Mouse (Mus musculus): ENCODE data around the gene Cnot8.
"Not testable (repeated sequence)": the region's sequence is repeated elsewhere in the genome, so short reads cannot be mapped to it uniquely, and the experiment has no call there.

Cnot8 gene

DNA sequence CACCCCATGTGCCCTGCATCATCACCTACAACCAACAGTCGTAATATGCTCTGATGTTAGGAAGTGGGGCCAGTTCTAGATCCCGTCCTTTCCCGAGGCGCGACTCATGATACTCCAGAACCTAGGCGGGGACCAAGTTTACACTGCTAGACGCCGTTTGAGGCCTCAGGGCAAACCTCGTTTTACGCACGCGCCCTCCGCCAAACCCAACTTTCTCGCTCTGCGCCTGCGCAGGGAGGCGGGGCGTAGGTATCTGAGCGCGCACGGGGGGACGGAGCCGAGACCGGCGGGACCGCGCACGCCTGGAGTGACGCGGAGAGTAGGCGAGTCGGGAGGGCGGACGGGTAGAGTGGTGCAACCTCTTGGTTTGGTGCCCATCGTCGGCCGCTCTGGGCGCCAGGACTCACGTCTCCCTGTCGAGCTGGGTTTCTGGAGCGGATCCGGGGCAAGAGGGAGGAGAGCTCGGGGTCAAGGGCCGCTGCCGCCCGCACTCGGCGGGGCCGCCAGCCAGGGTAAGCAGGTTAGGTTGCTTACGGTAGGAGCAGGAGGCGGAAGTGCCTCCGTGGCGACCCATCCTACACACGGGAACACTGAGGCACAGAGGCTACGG lies at the start of gene Cnot8:
Gene Cnot8, plus strand, starts transcription at position 457 of the 610 bp plus-strand sequence.
- peak; percentile 99 for DNase-seq

DNA sequence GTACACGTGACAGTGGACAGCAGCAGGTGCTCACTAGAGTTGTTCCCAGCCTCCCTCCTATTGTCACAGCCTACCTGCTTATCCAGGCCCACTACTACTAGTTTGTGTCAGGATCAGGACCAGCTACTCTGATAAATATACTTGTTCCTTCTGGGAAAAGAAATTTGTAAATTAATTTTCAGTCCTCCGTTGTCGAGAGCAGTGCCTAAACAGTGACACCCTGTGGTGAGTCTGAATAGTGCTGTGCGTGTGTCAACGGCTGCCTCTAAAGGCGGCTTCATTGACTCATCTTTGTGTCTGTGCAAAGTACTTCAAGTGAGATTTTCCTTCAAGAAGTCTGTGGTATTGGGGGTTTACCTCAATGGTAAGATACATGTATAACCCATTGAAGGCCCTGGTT lies 46.5 kb upstream of the Cnot8 start:
- DNase-seq = peak; percentile 67

DNA sequence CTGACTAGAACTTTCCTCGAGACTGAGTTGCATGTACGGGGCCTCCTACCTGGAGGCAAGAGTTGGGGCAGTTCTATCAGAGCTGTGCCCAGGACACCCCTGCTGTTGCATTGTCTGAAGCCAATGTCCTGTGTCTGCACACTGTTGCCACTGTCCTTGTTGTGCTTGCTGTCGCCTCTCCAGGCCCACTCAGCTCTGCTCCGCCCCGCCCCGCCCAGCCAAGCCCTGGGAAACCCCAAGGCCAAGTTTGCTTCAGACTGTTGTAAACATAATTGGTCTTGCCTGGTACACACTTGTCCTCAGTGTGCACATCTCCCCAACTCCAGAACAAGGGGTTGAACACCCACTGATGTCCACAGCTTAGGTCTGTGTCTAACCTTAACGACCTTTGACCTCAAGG lies 44.2 kb upstream of the Cnot8 start:
- not testable (repeated sequence) for DNase-seq

DNA sequence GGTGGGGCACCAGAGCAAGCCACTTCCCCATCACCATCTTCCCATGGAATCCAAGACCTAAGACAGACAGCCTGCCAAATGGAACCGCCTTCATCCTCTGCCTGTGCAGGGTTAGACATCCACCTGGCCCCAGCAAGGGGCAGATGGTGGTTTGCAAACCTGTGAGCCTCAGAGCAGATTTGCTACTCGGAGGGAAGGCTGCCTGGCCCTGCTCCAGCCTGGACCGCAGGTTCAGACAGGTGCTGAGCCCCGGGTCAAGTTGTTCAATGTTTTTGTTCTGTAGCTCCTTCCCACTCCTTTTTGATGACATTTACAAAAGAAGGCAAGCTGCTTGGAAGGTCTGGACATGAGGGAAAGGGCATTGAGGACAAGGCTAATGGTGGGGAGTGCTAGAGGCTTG lies 42.7 kb upstream of the Cnot8 start:
- DNase-seq = not testable (repeated sequence)

DNA sequence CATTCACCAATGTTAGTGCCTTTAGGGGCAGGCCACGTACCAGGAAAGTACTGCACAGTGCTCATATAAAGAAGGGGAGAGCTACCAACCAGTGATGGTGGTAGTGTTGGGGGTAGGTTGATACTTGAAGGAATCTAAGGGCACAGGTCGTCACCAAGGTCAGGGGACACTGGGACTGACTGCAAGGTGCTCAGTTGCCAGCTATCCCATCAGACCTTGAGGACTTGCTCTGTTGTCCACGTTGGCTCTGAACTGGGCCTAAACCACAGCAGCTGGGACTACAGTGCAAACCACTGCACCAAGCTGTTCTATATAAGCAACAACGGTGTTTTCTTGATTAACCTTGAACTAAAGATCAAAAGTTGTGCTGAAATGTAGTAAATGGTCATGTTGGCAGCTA lies 41.4 kb upstream of the Cnot8 start:
- DNase-seq = no peak

DNA sequence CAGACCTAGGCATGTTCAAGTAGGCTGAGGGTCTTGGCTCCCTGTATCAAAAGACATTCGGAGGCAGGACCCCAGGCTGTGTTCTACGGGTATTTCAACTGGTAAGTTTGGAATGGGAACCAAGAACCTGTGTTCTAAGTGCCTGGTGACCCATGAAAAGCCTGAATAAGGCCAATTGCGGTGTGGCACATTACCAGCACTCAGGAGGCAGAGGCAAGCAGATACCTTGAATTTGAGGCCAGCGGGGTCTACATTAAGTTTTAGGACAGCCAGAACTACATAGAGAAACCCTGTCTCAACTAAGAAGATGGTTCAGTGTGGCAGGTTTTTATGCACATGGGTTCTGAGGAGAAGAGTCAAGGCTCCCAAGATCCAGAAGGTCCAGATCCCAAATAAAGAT lies 38.9 kb upstream of the Cnot8 start:
- no peak for DNase-seq

DNA sequence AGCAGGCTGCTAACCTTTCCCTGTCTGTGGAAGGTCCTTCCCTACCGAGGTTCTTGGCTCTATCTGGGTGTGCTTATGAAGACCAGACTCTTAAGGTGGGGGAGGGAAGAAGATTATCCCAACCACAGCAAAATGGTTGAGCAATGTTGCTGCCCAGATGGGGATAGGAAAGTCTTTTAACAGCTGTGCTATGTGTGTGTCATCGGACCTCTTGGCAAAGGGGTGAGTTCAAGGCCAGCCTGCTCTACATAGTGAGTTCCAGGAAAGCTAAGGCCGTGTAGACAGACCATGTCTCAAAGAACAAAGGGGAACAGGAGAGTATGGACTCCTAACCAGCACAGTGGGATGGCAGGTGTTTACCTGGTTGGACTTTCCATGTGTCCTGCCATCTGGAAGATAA lies 31.0 kb upstream of the Cnot8 start:
- DNase-seq = no peak

DNA sequence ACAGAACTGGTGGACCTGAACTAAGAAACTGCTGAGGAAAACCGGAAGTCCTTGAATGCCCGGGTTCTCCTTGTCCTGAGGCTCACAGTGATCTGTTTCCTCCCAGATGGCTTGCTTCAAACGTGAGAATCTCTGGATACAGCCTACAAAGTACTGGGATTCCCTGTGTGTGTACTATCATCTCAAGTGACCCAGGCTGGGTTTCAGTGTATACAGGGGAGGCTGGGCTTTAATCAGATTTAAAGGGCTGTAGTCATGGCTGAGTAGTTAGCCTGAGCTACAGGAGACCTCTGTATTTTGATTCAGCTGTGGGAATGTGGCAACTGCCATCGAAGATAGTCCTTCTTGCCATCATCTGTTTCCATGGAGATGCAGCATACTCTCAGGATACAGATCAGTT lies 26.7 kb upstream of the Cnot8 start:
- no peak for DNase-seq

DNA sequence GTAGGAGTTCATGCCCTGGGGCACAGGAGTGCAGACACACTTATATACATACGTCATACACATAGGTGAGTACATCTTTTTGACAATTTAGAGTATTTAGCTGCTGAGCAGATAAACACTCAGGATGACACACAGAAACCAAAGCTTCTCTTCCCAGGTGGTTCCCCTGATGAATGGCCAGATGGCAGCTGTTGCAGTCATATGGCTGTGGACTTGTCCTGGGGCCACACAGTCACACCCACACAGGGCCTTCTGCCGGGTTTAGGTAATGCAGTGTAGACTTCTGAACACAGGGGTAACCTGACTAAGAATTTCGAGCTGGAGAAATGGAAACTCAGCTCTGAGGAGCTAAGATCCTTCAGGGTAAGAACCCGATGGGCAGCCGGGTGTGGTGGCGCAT lies 22.2 kb upstream of the Cnot8 start:
- no peak for DNase-seq

DNA sequence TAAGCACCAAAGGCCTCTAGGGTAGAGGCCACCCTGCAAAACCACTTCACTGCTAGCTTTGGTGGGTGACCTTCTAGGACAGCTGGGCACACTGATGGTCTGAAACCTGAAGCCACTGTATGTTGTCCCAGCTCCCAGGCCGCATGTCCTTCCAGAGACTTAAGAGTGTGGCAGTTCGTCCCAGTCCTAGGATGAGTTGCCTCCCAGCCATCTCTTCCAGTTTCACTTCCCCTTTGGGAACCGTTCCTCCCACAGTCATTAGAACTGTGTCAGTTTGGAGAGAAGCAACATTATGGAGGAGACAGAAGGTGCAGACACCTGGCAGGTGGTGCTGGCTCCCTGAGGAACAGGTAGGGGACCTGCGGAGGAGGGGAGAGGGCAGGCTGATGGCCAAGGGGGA lies 11.4 kb upstream of the Cnot8 start:
- DNase-seq = peak; percentile 6

DNA sequence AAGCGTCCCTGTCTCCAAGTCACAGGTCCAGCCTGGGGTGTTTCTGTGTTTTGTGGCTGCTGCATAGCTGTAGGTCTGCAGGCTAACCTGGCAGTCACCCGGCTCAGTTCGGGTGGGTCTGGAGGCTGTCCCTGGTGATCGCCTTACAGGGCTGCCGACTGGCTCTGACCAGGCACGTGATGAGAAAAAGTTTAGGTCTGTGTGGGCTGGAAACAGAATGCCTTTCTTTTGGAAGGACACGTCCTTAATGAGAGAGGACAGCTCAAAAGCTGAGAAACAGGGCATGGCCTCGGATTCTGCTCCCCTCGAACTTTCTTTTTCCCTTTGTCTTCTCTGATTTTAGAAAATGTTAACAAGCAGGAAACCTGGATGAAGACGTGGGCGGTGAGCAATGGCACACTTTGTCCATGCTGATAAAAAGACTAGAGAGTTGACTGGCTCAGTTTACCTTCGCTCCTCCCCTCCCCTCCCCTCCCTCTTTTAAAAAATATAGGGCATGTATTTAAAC lies 10.9 kb upstream of the Cnot8 start, which contains the start of gene Gm12248:
Gene Gm12248, minus strand, starts transcription at position 114 of the 508 bp plus-strand sequence.
- peak; percentile 53 for DNase-seq

DNA sequence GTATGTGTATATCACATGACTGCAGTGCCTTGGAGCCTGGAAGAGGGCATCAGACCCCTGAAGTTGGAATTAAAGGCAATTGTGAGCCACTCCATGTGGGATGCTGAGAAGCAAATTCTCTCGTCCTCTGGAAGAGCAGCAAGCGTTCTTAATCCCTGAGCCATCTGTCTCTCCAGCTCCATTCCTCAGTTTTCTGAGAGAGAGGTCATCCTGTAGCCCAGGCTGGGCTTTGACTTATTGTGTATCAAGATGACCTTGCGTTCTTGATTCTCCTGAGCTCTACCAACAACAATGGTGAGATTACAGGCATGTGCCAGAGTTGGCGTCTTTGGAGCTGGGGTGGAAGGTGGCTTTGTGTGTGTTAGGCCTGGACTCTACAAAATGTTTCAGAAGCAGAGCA lies 9.2 kb upstream of the Cnot8 start:
- no peak for DNase-seq

DNA sequence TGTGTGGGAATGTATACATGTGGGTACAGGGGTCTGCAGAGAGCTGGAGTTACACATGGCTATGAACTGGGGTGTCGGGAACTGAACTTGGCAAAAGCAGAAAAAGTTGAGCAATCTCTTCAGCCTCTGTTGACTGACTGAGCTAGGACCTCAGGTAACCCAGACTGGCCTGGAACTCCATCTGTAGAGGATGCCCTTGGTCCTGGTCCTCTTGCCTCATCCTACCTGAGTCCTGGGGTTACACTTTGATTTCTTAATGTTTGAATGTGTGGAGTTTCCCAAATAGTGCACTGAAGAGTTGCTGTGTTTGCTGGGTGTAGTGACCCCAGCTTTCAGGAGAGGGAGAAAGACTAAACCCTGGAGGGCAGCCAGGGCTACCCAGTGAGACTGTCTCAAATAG lies 8.4 kb upstream of the Cnot8 start:
- no peak for DNase-seq

DNA sequence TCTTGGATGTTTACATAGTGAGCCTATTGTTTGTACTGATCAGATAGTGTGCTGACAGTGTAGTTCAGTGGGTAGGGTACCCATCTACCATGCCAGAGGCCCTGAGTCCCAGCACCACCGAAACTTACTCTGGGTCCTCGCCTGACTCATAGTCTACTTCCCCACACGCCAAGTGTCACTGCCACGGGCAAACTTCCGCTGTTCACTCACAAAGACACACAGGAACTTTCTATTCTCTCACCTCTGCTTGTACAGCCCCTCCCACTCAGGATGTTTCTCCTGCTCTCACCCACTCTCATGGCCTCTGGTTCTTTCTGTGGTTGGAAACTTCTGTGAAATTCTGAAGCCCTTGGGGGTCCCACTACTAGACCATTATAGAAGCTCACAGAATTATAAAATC lies 7.8 kb upstream of the Cnot8 start:
- peak; percentile 10 for DNase-seq

DNA sequence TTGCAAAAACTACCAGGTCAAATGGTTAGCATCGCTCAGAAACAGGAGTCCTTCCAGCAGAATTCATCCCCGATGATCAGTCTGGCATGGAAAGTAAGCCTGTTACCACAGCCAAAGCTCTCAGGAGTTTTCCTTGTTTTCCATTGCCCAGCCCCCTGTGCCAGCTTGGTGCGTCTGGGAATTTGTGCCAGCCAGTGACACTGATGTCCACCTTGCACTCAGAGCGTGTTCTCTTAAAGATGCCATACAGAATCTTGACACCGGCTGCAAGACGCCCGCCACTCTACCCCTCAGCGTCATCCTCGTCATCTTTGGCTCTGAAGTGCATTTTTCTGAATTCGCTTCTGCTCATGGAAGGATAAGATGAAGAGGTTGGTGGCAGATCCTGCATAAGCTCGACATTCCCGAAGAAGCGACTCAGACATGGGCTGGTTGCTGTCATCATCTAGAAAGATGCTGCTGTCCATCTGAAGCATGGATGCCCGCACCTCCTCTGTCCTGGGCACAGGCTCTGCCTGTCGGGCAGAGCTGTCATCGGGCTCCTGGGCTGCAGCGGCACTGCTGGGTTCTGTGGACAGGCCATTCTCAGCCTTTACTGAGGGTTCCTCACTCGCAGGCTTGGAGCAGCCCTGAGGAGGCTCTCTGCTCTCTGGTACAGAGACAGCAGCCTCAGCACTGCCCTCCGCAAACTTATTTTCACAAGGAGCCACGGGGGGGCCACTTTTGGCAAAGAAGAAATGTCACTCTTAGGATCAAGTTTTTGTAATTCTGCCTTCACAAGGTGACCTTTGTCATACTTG lies 6.9 kb upstream of the Cnot8 start:
- peak; percentile 20 for DNase-seq

DNA sequence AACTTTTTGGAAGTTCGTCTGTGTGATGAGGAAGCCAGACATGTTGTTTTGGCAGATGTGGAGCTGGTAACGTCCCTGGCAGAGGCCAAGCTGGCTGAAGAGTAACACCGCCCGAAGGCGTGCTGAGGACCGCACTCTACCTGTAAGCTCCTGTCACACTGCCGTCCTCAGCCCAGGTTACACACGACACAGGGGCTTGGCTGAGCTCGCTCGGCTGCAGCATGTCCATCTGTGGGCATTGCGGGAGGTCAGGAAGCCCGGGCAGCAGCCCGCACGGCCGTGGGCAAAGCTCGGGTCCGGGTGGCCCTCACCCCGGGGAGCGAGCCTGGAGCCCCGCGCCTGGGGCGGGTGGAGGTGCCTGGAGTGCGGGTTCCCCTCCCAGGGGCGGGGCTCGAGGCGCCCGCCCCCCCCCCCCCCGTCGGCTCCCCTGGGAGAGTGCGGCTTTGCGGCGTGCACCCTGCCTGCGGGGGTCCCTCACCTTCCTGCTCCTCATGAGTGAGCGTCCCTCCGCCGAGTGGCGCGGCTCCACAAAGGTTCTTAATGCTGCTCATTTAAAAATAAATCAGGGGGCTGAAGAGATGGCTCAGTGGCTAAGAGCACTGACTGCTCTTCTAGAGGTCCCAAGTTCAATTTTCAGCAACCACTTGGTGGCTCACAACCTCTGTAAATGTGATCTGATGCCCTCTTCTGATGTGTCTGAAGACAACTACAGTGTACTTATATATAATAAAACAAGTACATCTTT lies 6.2 kb upstream of the Cnot8 start:
- peak; percentile 5 for DNase-seq

DNA sequence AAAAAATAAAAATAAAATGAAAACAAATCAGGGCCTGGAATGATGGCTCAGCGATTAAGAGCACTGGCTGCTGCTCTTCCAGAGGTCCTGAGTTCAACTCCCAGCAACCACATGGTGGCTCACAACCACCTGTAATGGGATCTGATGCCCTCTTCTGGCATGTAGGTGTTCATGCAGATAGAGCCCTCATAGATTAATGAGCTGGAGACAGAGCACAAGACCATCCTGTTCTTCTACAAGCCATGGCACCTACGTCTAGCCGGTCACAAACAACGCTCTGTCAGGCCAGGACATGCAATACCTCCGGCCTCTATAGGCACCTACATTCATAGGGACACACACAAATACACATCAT lies 5.6 kb upstream of the Cnot8 start:
- DNase-seq = not testable (repeated sequence)

DNA sequence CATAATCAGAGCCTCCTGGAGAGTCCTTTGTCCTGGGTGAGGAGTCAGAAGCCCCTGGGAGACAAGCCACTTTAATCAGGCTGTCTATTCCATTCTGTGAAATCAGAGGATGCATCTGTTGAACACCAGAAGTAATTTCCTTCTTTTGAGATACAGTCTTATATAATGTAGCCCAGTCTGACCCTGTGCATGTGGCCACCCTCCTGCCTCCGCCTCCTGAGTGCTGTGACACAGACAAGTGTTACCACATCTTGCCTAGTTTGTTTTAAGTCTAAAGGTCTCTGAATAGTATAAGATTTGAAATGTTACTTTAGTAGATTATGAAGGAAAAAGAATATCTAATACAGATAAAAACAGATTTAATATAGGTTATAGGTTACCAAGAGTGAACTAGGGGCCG lies 3.9 kb upstream of the Cnot8 start:
- DNase-seq = no peak

DNA sequence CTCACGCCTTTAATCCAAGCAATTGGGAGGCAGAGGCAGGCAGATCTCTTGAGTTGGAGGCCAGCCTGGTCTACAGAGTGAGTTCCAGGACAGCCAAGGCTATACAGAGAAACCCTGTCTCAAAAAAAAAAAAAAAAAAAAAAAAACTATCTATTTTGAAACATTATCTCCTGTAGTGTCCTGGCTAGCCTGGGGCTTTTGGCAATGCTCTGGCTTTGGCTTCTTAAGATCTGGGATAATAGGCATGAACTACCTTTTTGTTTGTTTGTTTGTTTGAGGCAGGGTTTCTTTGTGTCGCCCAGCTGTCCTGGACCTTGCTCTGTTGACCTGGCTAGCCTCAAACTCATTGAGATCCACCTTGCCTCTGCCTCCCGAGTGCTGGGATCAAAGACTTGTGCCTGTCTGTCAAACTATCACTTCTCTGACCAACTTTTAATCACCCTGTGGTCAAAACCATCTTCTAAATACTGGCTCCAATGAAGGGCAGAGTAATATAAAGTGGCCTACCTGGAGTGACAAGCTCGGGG lies 2.7 kb upstream of the Cnot8 start:
- no peak for DNase-seq

DNA sequence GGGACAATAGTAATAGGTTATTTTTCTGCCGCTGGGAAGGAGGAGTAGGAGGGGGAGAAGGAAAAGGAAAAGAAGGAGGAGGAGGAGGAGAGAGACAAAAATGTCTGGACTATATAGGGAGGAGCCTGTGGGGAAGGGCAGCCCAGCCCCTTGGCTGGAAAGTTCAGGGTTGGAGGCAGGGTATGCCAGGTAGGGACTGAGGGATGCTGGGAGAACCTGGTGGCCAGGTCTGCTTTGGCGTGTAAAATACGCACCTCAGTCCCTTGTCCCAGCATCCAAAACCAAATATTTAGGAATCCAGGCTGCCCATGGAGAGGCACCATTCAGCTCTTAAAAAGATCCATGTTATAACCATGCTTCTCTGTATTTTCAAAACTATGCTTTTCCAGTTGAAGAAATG lies 1.8 kb upstream of the Cnot8 start:
- no peak for DNase-seq

DNA sequence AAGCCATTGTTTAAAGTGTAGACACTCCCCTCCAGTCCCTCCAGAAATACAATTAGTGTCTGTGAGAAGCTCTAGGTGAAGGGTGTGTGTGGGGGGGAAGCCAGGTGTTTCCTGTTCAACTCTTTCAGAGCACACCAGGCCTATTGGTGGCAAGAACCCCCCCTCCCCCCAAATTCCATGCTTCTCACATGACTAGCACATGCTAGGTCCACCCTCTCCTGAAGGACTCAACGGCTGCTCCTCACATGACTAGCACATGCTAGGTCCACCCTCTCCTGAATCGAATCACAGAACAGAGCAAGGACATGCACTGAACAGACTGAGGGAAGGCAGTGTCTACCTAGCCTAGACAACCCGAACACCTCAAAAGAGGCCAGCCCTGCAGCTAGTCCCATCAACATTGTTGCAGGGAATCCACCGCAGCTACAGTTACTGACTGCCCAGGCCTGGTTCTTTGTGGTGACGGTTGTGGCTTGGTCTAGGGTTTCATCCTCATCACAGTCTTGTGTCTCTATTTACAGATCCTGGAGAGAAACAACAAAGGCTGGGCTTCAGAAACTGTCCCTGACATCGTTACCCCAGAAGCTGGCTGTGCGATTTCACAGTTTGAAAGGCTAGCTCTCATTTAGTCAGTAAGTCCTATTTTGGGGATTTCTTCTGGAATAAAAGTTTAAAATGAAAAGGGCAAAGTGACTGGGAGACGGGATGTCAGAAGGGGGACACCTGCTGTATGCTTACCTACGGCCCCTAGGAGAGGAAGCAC lies 1.2 kb upstream of the Cnot8 start:
- no peak for DNase-seq

DNA sequence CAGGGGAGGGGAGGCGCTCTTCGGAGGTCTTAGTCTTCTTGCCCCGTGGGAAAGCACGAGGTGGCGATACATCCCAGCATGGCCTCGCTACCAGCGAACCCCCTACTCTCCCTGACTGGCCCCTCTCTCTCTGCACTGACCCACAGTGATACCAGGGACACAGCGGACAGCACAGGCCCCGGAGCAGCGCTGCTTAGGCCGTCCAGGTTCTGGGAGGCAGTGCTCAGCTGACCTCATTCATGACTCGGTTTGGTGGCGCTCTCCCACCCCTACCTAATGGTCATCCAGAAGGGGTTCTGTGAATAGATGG lies 654 bp upstream of the Cnot8 start:
- no peak for DNase-seq

DNA sequence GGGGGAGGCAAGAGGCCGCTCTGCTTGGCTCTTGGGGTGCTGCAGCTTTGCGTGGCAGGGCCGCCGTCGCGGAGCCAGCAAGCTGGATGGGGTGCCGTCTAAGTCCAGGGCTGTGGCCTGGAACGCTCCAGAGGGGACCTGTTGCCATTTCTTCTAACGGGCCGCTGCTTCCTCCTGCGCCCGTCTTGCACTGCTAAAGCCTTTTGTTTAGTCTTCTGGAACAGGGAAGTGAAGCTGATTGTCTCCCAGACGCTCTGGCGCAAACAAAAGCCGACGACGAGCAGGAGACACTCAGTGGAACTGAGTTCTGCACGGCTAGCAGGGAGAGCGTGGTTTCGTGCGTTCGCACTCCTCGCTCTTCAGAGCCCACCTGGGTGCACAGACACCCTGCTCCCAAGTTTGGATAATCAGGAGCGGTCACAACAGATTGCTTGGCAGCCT lies 418 bp downstream of the Cnot8 start:
- peak; percentile 62 for DNase-seq

Data from lung, postnatal 10 days (tissue).